Mouse (Mus musculus): ENCODE data around the gene Jdp2.

Gene Jdp2

DNA sequence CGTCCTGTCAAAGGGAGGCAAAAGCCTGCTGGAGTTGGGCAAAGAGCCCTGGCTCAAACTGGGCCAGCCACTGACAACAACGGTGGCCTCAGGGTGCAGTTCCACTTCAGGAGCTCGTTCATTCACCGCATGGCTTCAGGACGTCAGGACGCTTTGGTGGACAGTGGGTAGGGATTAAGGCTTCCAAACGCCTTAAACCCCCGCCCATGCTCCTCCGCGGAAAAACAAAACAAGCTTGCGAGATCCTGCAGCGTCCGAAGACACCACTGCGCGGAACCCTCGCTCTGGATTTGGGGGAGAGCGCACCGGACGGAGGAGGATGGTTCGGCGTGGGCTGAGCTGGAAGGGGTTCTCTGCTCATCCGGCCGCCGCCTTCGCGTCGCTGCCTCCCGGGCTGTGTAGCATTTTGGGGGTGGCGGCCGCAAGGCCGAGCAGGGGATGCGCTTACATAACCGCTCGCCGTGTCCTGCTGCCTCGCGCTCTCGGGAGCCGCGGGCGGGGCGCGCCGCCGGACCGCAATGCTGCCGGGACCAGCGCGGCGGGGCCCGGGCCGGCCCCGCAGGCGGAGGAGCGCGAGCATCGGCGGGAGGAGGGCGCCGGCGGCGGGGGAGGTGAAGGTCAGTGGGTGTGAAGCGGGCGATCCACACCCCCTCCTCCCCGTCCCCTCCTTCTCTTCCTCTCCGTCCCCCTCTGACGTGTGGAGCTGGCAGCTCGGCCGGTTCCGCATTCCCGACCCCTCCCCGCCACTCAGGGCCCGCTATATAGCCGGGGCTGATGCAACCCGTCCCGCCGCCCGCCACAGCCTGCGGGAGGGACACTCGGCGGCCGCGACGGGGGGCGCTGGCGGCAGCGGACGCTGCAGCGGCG, at the start of gene Jdp2:
Gene Jdp2, plus strand, starts transcription at position 417 of the 867 bp plus-strand sequence.
- DNase-seq (ENCODE audit: low spot score in 2 of 2): peak; percentile 77 to 93

- DNase-seq (ENCODE audit: low spot score in 2 of 2): no peak
These were observed 49.2 kb upstream of the Jdp2 start for GRCm38 (mm10) chr12:85549661-85550060.

DNA sequence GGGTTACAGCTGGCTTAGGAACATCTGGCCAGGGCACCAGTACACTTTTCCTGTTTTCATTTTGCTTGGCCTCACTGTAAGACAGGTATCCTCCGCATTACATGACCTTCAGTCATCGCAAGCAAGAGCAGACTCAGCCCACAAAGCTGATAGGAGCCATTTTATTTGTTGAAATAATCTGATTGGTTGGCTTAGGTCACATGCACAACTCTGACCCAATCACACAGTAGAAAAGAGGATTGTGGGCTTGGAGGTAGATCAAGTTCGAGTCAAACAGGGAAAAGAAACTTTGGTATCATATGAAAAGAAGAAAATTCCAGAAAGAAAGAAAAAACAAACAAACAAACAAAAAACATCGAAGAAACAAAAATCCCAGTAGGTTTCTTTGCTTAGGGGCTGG, 48.4 kb upstream of the Jdp2 start:
- no peak for DNase-seq (ENCODE audit: low spot score in 2 of 2)

DNA sequence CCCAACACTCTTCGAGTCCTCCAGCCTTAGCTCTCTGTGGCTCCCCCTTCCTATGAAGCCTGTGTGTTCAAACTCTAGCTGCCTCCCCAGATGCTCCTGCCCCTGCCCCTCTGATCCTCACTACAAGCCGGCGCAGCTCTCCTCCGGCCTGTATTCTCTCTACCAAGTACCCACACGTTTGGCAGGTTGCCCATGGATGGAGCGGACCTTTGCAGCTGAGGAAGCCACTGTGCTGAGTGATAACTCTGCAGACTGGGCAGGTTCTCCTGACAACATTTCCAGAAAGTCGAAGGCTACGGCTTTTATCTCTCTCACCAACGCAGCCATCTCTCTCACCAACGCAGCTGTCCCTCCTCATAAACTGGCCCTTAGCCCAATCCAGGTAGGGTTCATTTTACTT, 39.5 kb upstream of the Jdp2 start:
- DNase-seq (ENCODE audit: low spot score in 2 of 2): no peak

DNA sequence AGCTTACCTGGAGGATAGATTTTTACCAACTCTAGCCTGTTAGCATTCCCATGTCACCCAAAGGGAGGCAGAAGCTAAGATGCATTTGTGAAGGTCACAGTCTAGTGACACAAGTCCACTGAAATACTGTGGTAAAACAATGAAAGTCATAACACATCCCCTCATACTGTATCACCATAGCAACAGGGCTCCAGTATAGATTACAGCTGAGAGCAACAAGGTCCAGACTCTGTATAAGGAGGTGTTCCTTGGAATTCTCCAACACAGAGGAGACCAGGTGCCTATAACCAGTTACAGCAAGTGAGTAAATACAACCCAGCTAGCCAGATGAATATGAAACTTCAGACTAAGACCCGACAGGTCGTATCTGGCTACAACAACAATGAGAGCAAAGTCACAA, 33.4 kb upstream of the Jdp2 start:
- no peak for DNase-seq (ENCODE audit: low spot score in 2 of 2)

DNA sequence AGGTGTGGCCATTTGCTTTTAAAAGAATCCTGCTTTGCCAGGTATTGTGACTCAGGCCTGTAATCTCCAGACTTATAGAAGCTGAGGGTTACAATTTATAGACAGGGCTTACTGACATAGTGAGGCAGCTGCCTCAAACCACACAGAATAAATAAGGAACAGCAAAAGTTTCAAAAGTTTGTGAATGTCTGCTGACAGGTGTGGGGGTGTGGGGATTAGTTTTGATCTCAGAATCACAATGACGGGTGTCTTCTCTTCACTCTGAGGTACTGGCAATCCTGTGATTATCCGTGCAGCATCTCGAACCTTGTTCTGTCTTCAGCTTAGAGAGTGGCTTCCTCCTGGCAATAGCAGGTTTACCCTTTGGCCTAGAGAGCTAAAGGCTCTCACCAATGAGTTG, 30.5 kb upstream of the Jdp2 start:
- DNase-seq (ENCODE audit: low spot score in 2 of 2): no peak

- DNase-seq (ENCODE audit: low spot score in 2 of 2): peak in 1 of 2 experiments; percentile 22
These were observed 29.3 kb upstream of the Jdp2 start for GRCm38 (mm10) chr12:85569393-85570157.

DNA sequence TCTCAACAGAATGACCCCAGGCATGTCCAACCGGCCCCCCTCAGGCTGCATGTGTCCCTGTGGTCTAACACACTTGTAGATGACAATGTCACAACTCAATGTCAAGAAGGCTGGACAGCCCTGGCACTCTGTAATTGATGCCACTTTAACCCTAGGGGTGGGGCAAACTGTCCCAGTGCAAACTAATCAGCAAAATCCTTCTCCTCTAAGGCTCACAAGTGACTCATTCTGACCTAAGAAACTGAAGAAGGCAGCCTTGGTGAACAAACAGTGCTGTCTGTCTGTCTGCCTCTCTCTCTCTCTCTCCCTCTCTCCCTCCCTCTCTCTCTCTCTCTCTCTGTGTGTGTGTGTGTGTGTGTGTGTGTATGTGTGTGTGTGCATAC, 28.7 kb upstream of the Jdp2 start:
- no peak for DNase-seq (ENCODE audit: low spot score in 2 of 2)

DNA sequence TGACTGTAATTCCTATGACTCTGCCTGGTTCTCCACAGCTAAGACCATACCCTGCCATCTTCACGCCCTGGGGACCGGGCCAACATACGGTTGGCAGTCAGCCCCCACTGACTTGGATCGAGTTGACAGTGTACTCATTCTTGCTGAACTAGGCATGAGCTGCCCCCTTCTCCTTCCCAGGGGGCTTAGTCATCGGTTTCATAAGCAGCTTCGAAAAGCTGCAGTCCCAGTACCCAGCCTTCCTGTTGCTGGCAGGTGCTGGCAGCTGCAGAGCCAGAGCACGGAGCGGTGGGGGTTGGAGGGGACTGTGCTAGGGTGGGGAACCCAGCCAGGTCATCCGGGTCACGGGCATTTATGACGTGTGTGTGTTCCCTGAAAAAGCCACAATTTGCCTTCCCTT, 27.5 kb upstream of the Jdp2 start:
- DNase-seq (ENCODE audit: low spot score in 2 of 2): peak in 1 of 2 experiments; percentile 71

DNA sequence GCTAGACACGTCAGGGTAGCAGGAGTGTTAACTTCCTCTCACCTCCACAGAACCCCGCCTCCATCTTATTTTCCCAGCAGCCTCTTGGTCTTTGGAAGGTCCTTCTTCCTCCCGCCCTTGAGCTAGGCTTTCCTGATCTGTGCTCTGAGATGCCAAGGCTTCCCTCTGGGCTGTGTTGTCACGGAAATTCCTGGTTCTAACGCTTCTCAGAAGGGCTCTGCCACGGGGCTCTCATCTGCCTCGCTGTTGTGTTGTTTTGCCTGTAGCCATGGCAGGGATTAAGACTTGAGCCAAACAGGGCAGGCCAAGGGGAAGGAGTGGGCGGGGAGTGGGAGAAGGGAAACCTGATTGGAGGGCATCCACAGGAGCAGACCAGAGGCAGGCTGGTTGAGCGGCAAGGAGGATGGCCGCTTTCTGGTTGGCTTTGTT, 26.8 kb upstream of the Jdp2 start:
- DNase-seq (ENCODE audit: low spot score in 2 of 2): peak; percentile 49 to 75

GRCm38 (mm10) chr12:85574806-85575495, 23.9 kb upstream of the Jdp2 start:
- DNase-seq (ENCODE audit: low spot score in 2 of 2): no peak

DNA sequence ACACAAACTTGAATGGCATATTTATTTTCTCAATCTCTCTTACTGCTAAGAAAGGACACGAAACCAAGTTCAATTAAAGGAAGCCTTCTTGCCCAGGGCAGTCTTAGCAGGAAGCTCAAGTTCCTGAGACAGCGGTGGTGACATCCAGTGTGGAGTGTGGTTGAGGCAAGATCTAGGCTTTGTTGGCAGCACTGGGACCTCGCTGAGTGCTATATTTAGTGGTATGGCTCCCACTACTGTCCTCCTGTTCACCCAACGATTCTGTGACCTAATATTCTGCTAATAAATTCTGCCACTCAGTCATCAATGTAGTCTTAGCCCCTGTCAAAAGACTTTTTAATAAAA, 23.4 kb upstream of the Jdp2 start:
- no peak for DNase-seq (ENCODE audit: low spot score in 2 of 2)

GRCm38 (mm10) chr12:85581261-85582066, 17.4 kb upstream of the Jdp2 start:
- no peak for DNase-seq (ENCODE audit: low spot score in 2 of 2)

- DNase-seq (ENCODE audit: low spot score in 2 of 2): no peak
These were observed 16.8 kb upstream of the Jdp2 start for GRCm38 (mm10) chr12:85582067-85582316.

DNA sequence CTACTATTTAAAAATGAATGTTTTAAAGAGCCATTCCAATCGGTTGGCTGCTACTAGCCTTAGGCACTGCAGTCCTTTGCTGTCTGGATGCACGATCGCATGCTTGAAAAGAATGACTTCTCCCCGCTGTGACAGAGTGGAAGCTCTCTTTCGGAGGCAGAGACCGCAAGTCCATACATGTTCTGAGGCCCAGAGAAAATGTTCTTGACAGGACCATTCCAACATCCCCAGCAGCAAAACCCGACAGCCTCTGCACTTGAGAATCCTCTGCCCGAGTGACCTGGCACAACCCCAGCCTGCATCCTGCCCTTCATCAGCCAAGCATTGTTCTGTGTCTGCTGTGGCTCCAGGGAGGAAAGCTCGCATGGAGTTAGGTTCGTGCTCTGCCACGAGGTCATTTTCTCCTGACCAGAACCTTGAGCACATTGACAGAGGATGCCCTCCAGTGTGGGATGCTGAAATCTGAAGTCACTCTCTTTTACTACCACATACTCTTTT, 13.0 kb upstream of the Jdp2 start:
- no peak for DNase-seq (ENCODE audit: low spot score in 2 of 2)

GRCm38 (mm10) chr12:85589870-85590382, 8.9 kb upstream of the Jdp2 start:
- DNase-seq (ENCODE audit: low spot score in 2 of 2): no peak

- DNase-seq (ENCODE audit: low spot score in 2 of 2): no peak
These were observed 5.9 kb upstream of the Jdp2 start for GRCm38 (mm10) chr12:85592943-85593342.

GRCm38 (mm10) chr12:85594390-85594789, 4.4 kb upstream of the Jdp2 start:
- no peak for DNase-seq (ENCODE audit: low spot score in 2 of 2)

DNA sequence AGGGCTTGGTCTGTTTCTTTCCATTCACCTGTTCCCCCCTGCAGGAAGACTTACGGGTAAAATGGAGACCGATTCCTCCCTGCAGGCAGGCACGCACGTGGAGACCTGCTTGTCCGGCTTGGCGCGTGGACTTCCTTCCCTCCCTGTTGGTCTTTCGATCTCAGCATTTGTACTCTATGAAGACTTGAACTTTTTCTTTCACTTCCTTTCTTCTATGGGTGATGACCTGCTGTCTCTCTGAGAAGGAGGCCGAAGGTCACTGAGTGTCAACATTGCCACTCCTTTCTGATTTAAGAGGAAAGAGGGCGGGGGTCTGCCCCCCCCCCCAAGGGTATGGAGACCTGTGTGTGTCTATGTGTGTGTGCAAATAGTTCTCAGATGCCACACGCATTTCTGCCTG, 774 bp upstream of the Jdp2 start:
- DNase-seq (ENCODE audit: low spot score in 2 of 2): no peak

- DNase-seq (ENCODE audit: low spot score in 2 of 2): peak in 1 of 2 experiments; percentile 30
These were observed 788 bp downstream of the Jdp2 start for GRCm38 (mm10) chr12:85599478-85600152.

- no peak for DNase-seq (ENCODE audit: low spot score in 2 of 2)
These were observed 1.8 kb downstream of the Jdp2 start for GRCm38 (mm10) chr12:85600637-85601036.

Measured in urinary bladder, postnatal 36 days (tissue).